Mouse (Mus musculus): ENCODE measurements around the gene Duoxa2. TPM values are rescaled to one million over a fixed set of nuclear protein-coding genes. Genes with fewer than 3 reads are reported as not detected.
A peak's percentile ranks its signal among the peaks of the same experiment; 100 is the strongest.

Gene Duoxa2
- not detected in 2 replicates for polyA plus RNA-seq (2016; fragmentation: Nextera tagmentation; extraction: Ambion mirVana)

DNA sequence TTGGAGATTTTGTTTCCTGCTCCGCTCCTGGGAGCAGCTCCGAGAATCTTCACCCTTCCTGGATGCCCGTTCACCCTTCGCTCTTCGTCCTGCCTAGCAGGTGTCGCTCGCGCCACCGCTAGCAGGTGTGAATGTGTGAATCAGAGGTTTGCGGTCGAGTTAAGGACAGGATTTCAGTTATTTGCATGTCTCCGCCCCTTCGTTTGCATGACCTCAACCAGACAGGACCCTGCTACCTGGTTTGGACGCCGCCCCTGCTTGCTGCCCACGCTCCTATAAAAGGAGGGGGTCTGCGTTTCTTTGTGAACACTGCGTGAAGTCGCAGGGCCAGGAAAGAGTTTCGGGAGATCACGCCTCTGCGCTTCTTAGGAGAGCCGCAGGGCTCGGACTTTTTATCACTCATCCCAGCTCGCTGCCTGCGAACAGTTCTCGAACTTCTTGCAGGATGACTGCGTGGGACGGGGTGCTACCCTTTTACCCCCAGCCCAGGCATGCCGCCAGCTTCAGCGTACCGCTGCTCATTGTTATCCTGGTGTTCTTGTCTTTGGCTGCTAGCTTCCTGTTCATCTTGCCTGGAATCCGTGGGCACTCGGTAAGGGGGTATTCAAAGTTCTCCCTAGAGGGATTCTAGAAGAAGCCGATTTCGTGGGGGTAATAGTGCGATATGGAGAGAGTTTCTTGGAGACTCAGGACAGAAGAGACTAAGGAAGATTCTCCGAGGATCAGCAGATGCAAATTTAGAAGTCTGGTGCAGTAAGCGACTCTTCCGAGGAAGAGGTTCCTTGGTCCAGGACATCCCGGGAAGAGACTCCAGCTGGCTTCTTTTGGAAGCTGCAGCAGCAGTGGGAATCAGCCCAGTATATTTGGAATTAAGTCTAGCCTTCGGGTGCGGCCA, at the start of gene Duoxa2:
Gene Duoxa2, plus strand, starts transcription at position 305 of the 895 bp plus-strand sequence.
- no peak for ATAC-seq (ENCODE audit: insufficient number of reproducible peaks, low FRiP score)
- Histone ChIP-seq H3K4me2 (peak within 1 kb of the TSS; percentile 65), H3K4me1 (replicated peaks) (peaks cover 40% of the 10 kb centered on the region), H3K27me3 (replicated peaks) (peaks cover 98% of the 10 kb centered on the region), H3K9ac (no peak within 1 kb of the TSS), H3K4me3 (peak within 1 kb of the TSS; percentile 36), H3K36me3 (no peaks in the 10 kb centered on the region), H3K27ac (ENCODE audit: poor library complexity, severe bottlenecking) (no peak within 1 kb of the TSS), H3K9me3 (replicated peaks) (no peaks in the 10 kb centered on the region)
- 2% methylated on average over 43 of the region's 43 CpGs for WGBS

DNA sequence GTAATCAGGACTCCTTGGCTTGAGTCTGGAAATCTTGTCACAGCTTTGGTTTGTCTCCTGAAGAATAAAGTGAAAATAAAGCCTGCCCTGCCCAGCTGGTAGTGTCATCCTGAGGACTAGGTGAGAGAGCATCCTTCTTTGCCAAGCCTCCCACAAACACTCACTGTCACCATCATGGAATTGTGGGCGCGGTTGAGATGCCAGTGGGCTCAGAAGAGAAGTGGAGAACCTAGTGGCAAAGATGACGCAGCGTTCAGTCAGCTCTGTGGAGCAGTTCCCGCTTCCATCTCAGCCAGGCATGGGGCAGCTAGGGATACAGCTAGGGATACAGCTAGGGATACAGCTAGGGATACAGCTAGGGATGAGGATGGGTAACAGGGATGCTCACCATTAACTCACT, 42.7 kb upstream of the Duoxa2 start:
- 92% methylated on average over 5 of the region's 5 CpGs for WGBS
- no peaks in the 10 kb centered on the region for H3K4me1 ChIP-seq (replicated peaks)
- peaks cover 52% of the 10 kb centered on the region for H3K36me3 ChIP-seq
- H3K9ac ChIP-seq: no peak overlapping the region
- no peak overlapping the region for H3K27ac ChIP-seq (ENCODE audit: poor library complexity, severe bottlenecking)
- ATAC-seq (ENCODE audit: insufficient number of reproducible peaks, low FRiP score): no peak
- H3K4me3 ChIP-seq: no peak overlapping the region
- H3K27me3 ChIP-seq (replicated peaks): no peaks in the 10 kb centered on the region
- no peak overlapping the region for H3K4me2 ChIP-seq
- H3K9me3 ChIP-seq (replicated peaks): no peaks in the 10 kb centered on the region

DNA sequence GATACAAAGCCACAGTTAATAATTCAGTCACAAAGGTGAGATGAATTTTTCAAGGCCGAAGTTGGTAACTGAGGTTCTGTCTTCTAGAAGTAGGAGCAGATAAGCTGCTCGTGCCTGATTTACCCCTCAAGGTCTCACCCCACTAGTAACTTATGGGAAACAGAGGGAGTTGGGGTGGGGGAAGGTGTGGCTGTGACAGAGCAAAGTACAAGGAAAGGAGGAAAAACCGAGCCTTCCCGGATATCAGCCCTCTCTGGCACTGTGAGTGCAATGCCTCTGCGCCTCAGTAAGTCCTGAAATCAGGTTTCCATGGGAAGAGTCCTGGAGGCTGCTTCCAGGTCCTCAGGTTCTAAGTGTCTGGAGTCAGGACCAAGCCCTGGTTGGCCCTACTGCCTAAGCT, 38.0 kb upstream of the Duoxa2 start:
- H3K4me3 ChIP-seq: no peak overlapping the region
- no peak overlapping the region for H3K4me2 ChIP-seq
- H3K4me1 ChIP-seq (replicated peaks): no peaks in the 10 kb centered on the region
- H3K27me3 ChIP-seq (replicated peaks): no peaks in the 10 kb centered on the region
- ATAC-seq (ENCODE audit: insufficient number of reproducible peaks, low FRiP score): no peak
- H3K9me3 ChIP-seq (replicated peaks): no peaks in the 10 kb centered on the region
- no peak overlapping the region for H3K9ac ChIP-seq
- peaks cover 60% of the 10 kb centered on the region for H3K36me3 ChIP-seq
- H3K27ac ChIP-seq (ENCODE audit: poor library complexity, severe bottlenecking): no peak overlapping the region
- WGBS: 80% methylated on average over 5 of the region's 5 CpGs

DNA sequence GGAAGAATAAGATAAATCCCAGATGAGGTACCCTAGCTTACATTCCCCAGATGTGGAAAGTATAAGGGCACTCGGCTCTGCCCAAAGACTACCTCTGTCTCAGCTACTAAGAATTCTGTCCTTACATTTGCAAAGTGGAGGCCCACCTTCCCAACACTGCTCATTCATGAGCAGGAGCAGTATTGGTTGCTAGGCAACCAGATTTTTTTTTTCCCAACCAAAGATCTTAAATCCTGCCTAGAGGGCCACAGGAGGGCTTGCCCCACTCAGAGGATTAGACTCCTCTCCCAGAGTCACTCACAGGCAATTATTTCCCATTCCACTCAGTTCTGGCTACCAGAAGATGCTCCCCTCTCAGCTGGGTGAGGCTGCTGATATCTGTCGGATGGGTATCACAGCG, 34.0 kb upstream of the Duoxa2 start:
- H3K36me3 ChIP-seq: peaks cover 26% of the 10 kb centered on the region
- no peak for ATAC-seq (ENCODE audit: insufficient number of reproducible peaks, low FRiP score)
- H3K9me3 ChIP-seq (replicated peaks): no peaks in the 10 kb centered on the region
- H3K9ac ChIP-seq: no peak overlapping the region
- no peaks in the 10 kb centered on the region for H3K4me1 ChIP-seq (replicated peaks)
- no peaks in the 10 kb centered on the region for H3K27me3 ChIP-seq (replicated peaks)
- H3K4me3 ChIP-seq: no peak overlapping the region
- WGBS: 73% methylated on average over 3 of the region's 3 CpGs
- no peak overlapping the region for H3K27ac ChIP-seq (ENCODE audit: poor library complexity, severe bottlenecking)
- no peak overlapping the region for H3K4me2 ChIP-seq

DNA sequence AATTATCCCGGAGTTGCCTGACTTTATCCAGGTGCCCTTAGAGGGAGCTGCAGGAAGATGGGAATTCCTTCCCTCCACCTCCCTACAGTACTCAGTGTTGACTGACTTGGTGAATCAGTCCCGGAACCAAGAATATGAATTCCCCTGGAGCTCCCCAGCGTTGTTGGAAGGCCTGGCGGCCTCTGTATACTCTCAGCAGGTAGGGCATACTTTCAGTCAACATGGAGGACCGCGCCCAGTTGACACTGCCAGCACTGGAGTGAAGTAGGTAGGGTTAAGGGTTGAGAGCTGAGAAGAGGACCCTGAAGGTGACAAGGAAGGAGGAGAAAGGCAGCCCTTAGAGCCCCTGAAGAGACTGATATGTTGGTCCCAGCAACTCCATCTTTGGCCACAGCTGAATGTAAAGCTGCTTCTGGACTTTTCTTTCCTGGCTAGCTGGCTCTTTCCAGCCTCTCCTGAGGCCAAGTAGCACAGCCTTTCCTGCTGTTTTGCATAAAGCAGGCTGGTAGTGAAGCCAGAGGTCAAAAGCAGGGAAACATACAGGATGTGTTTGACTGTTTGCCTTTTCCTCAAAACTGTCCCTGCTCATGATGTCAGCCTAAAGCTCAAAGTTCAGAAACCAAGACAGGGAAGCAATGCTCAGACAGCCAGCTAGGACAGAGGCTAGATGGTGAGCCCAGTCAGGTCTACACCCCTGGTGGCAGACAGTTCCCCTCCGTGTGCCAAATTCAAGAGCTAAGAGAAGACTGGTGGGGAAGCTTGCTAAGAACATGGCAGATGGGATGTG, 32.1 kb upstream of the Duoxa2 start:
- WGBS: 82% methylated on average over 7 of the region's 7 CpGs
- H3K9ac ChIP-seq: no peak overlapping the region
- no peak for ATAC-seq (ENCODE audit: insufficient number of reproducible peaks, low FRiP score)
- no peaks in the 10 kb centered on the region for H3K27me3 ChIP-seq (replicated peaks)
- no peak overlapping the region for H3K4me3 ChIP-seq
- peaks cover 15% of the 10 kb centered on the region for H3K36me3 ChIP-seq
- no peaks in the 10 kb centered on the region for H3K9me3 ChIP-seq (replicated peaks)
- H3K4me1 ChIP-seq (replicated peaks): no peaks in the 10 kb centered on the region
- H3K4me2 ChIP-seq: no peak overlapping the region
- H3K27ac ChIP-seq (ENCODE audit: poor library complexity, severe bottlenecking): no peak overlapping the region

DNA sequence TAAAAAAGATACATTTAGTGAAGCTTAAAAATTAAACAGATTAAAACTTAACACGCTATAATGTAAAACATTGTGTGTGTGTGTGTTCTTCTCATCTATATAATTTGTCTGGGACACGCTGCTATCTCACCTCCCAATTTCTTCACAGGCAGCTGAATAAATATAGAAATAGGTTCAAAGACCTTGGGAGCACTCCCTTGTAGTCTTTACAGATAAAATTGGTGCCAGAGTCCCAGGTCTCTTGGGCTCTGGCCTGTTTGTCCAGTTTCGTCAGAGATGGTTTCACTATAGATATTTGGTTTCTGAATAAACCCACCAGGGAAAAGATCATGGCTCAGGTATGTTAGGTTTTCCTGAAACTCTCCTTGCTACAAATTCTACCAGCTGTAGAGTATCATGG, 19.9 kb upstream of the Duoxa2 start:
- Histone ChIP-seq H3K27ac (ENCODE audit: poor library complexity, severe bottlenecking) (no peak overlapping the region), H3K27me3 (replicated peaks) (peaks cover 3% of the 10 kb centered on the region), H3K4me1 (replicated peaks) (no peaks in the 10 kb centered on the region), H3K9ac (no peak overlapping the region), H3K4me3 (no peak overlapping the region), H3K36me3 (no peaks in the 10 kb centered on the region), H3K9me3 (replicated peaks) (peaks cover 4% of the 10 kb centered on the region; the same call in 1 of the 2 replicates), H3K4me2 (no peak overlapping the region)
- ATAC-seq (ENCODE audit: insufficient number of reproducible peaks, low FRiP score): no peak
- 69% methylated on average over 3 of the region's 3 CpGs for WGBS

DNA sequence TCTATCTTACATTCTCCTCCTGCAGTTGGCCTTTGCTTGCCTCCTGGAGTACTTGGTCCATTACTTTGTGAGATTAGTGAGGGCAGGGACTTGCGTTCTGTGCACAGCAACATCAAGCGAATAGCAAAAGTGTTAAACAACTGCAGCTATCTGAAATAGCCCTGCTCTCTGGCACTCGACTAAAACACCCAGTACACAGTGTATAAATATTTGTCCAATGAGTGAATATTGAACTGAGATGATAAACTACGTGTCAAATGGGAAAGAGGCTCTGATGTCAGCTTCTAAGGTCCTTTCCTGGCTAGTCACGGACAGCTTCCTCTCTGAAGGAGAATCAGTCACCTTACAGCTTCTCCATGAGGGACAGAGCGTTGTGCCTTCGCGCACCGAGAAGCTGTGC, 14.6 kb upstream of the Duoxa2 start:
- Histone ChIP-seq H3K9me3 (replicated peaks) (peaks cover 4% of the 10 kb centered on the region; the same call in 1 of the 2 replicates), H3K36me3 (no peaks in the 10 kb centered on the region), H3K4me1 (replicated peaks) (peaks cover 5% of the 10 kb centered on the region; the same call in 1 of the 2 replicates), H3K4me3 (no peak overlapping the region), H3K27me3 (replicated peaks) (peaks cover 6% of the 10 kb centered on the region), H3K27ac (ENCODE audit: poor library complexity, severe bottlenecking) (no peak overlapping the region), H3K9ac (no peak overlapping the region), H3K4me2 (no peak overlapping the region)
- ATAC-seq (ENCODE audit: insufficient number of reproducible peaks, low FRiP score): no peak
- WGBS: 81% methylated on average over 9 of the region's 9 CpGs

DNA sequence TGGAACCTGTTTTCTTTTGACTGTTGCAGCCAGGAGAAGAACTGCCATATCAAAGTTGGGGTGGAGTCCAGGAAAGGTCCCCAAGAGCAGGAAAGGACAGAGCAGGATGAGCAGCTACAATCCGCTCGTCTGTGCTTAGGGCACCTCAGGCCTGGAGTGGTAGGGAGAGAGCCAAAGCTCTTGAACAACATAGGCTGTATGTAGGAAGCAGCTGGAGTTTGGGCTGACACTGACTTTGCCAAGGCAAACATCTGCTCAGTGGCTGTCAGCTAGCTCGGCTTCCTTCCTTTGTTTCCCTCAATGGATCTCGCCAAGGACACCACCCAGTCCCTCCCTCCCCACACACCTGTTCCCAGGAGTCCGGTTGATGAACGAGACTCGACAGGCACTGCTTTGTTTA, 12.6 kb upstream of the Duoxa2 start:
- H3K9me3 ChIP-seq (replicated peaks): peaks cover 4% of the 10 kb centered on the region; the same call in 1 of the 2 replicates
- H3K27ac ChIP-seq (ENCODE audit: poor library complexity, severe bottlenecking): no peak overlapping the region
- H3K4me3 ChIP-seq: no peak overlapping the region
- peak; percentile 69 for ATAC-seq (ENCODE audit: insufficient number of reproducible peaks, low FRiP score)
- H3K4me2 ChIP-seq: no peak overlapping the region
- H3K36me3 ChIP-seq: no peaks in the 10 kb centered on the region
- peaks cover 15% of the 10 kb centered on the region for H3K27me3 ChIP-seq (replicated peaks)
- 55% methylated on average over 7 of the region's 7 CpGs for WGBS
- peaks cover 5% of the 10 kb centered on the region; the same call in 1 of the 2 replicates for H3K4me1 ChIP-seq (replicated peaks)
- no peak overlapping the region for H3K9ac ChIP-seq

DNA sequence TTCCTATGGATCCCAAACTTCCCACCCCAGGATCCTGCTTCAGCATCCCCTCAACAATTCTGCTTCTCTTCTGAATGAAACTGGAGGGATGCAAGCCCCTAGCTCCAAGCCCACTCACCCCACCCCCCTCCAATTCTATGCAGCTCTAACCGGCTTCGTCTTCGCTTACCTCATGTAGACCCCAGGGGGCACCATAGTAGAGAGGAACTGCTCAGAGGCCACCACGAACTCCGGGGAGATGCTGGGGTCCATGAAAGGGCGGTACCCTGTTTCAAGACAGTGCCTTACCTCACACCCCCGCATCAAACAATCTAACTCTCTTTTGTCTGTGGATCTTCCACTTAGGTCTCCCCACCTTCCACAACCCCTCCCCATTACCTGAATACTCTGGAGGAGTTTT, 3.8 kb upstream of the Duoxa2 start:
- Histone ChIP-seq H3K36me3 (no peaks in the 10 kb centered on the region), H3K27ac (ENCODE audit: poor library complexity, severe bottlenecking) (no peak overlapping the region), H3K27me3 (replicated peaks) (peaks cover 94% of the 10 kb centered on the region), H3K4me3 (no peak overlapping the region), H3K4me1 (replicated peaks) (peaks cover 27% of the 10 kb centered on the region), H3K9me3 (replicated peaks) (no peaks in the 10 kb centered on the region), H3K4me2 (no peak overlapping the region), H3K9ac (no peak overlapping the region)
- WGBS: 5% methylated on average over 7 of the region's 7 CpGs
- ATAC-seq (ENCODE audit: insufficient number of reproducible peaks, low FRiP score): no peak

DNA sequence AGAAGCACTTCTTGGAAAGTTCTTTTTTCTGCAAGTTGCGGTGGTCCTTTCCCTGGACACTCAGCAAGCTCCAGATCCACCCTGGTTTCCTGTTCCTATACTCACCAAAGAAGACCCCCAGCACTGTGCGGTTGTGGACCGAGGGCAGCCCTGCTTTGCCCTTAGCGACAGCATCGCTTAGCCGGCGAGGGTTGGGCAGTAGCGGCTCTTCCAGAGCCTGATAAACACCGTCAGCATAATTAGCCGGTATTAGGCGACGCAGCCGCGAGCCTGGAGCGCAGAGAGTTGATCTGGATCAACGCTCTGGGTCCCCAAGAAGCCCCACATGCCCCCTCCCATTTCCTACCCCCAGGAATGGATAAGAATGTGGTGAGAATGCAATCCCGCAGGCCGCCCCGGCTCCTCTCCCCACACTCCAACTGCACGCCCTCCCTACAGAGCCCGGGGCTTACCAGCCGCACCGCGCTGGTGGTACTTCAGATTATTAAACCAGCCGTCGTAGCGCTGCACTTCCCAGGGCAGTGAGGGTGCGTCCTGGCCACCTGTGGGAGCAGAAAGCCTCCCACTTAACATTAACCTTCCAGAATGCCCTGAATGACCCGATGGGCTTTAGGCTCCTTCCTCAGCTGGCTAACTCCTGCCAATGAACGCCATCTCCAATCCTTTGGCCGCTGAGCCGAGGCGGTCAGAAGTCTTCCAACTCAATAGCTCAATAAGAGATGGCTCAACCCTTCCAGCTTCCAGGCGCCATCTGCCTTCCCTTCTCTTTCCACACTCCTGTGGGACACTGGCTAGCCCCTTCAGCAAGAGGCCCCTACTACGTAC, 1.2 kb upstream of the Duoxa2 start:
- Histone ChIP-seq H3K9me3 (replicated peaks) (no peaks in the 10 kb centered on the region), H3K27ac (ENCODE audit: poor library complexity, severe bottlenecking) (no peak overlapping the region), H3K9ac (no peak overlapping the region), H3K4me2 (peak overlapping the region; percentile 65), H3K4me3 (peak overlapping the region; percentile 36), H3K4me1 (replicated peaks) (peaks cover 40% of the 10 kb centered on the region), H3K36me3 (no peaks in the 10 kb centered on the region), H3K27me3 (replicated peaks) (peaks cover 96% of the 10 kb centered on the region)
- WGBS: 1% methylated on average over 35 of the region's 35 CpGs
- ATAC-seq (ENCODE audit: insufficient number of reproducible peaks, low FRiP score): no peak
